Mouse (Mus musculus): ENCODE measurements at regions not wholly inside any gene's neighbourhood (a gene's known extent, or its start where the extent isn't known, plus 50 kb on each side); places are given as distances from the start of the nearest gene placed in this dataset.

DNA sequence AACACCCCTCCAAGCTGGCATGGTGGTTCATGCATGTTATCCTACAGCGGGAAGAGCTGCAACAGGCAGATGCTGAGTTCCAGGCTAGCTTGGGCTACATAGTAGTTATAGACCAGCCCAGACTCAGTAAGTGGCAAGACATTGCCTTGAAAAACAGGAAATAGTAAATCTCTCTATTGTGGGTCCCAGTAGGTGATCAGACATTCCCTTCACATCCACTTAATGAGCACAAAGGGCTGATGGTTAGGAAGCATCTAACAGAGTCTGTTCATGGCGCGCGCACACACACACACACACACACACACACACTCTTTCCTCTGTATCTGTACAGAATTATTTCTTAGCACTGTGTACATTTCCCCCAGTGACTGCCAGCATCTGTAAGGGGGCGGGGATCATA lies 64.0 kb upstream of the Map1b start:
- H3K27ac ChIP-seq (ENCODE audit: low read depth): no peak overlapping the region
- no peak overlapping the region for H3K9ac ChIP-seq (ENCODE audit: low read length)
- no peak overlapping the region for H3K4me2 ChIP-seq (ENCODE audit: low read length)
- DNase-seq (ENCODE audit: low spot score): no peak
- 88% methylated on average over 5 of the region's 5 CpGs for WGBS
- H3K4me1 ChIP-seq (replicated peaks; ENCODE audit: control insufficient read depth, insufficient read depth, low read length): no peaks in the 10 kb centered on the region
- no peak overlapping the region for H3K4me3 ChIP-seq (ENCODE audit: low read depth, low read length)
- no peaks in the 10 kb centered on the region for H3K27me3 ChIP-seq (replicated peaks; ENCODE audit: control insufficient read depth, insufficient read depth, low read length)
- H3K9me3 ChIP-seq (ENCODE audit: control insufficient read depth, low read length): no peaks in the 10 kb centered on the region
- no peaks in the 10 kb centered on the region for H3K36me3 ChIP-seq (ENCODE audit: control insufficient read depth, insufficient read depth, low read length)
- no peak for ATAC-seq (replicated peaks; ENCODE audit: low FRiP score, low TSS enrichment, low read depth)

DNA sequence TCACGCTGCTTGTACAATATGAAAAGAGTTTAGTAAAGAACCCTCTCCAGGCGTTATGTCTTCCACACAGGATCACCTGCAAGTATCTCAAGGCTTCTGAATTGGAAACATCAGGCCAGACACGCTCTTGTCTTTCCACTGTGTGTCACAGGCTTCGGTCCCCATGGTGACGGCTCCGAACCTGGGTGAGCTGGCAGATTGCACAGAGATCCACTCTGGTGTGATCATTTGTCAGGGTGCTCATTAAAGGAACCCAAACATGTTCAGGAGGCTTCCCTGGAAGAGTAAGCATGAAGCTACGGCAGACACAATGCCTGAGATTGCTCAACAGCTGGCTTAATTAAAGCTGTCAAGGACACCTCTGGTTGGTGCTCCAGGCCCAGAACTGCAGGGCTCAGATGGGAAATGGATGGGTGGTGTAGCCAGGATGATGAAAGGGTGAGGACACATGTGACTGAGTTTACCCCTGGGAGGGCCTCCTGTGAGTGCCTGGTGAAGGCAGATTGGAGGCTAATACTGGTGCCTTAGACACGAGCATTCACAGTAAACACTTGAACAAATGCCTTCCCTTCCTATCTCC lies 63.3 kb upstream of the Map1b start:
- no peak for ATAC-seq (replicated peaks; ENCODE audit: low FRiP score, low TSS enrichment, low read depth)
- no peak overlapping the region for H3K27ac ChIP-seq (ENCODE audit: low read depth)
- no peaks in the 10 kb centered on the region for H3K27me3 ChIP-seq (replicated peaks; ENCODE audit: control insufficient read depth, insufficient read depth, low read length)
- H3K4me2 ChIP-seq (ENCODE audit: low read length): no peak overlapping the region
- WGBS: 69% methylated on average over 8 of the region's 8 CpGs
- DNase-seq (ENCODE audit: low spot score): no peak
- H3K36me3 ChIP-seq (ENCODE audit: control insufficient read depth, insufficient read depth, low read length): no peaks in the 10 kb centered on the region
- no peak overlapping the region for H3K4me3 ChIP-seq (ENCODE audit: low read depth, low read length)
- no peak overlapping the region for H3K9ac ChIP-seq (ENCODE audit: low read length)
- H3K9me3 ChIP-seq (ENCODE audit: control insufficient read depth, low read length): no peaks in the 10 kb centered on the region
- H3K4me1 ChIP-seq (replicated peaks; ENCODE audit: control insufficient read depth, insufficient read depth, low read length): no peaks in the 10 kb centered on the region

DNA sequence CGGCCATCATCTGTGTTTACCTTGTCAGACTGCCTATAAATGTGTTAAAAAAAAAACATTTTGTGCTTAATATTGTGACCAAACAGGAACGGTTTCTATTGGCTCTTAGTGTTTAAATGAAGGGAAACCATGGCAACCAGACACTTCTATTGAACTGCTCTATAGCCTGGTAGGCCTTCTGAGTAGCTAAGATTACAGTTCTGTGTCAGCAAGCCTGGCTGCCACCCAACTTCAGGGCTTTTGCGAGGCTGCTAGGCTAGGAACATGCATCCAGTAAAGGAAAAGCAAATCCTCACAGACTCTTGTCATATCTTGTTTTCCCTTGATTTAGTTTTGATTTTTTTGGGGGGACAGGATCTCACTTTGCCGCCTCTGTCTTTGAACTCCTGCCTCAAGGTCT lies 61.3 kb upstream of the Map1b start:
- Histone ChIP-seq H3K36me3 (ENCODE audit: control insufficient read depth, insufficient read depth, low read length) (no peaks in the 10 kb centered on the region), H3K9ac (ENCODE audit: low read length) (no peak overlapping the region), H3K4me2 (ENCODE audit: low read length) (no peak overlapping the region), H3K27me3 (replicated peaks; ENCODE audit: control insufficient read depth, insufficient read depth, low read length) (no peaks in the 10 kb centered on the region), H3K27ac (ENCODE audit: low read depth) (no peak overlapping the region), H3K9me3 (ENCODE audit: control insufficient read depth, low read length) (no peaks in the 10 kb centered on the region), H3K4me1 (replicated peaks; ENCODE audit: control insufficient read depth, insufficient read depth, low read length) (no peaks in the 10 kb centered on the region), H3K4me3 (ENCODE audit: low read depth, low read length) (no peak overlapping the region)
- WGBS: 81% methylated on average over 4 of the region's 4 CpGs
- ATAC-seq (replicated peaks; ENCODE audit: low FRiP score, low TSS enrichment, low read depth): no peak
- DNase-seq (ENCODE audit: low spot score): no peak

- Histone ChIP-seq H3K4me1 (replicated peaks; ENCODE audit: control insufficient read depth, insufficient read depth, low read length) (no peaks in the 10 kb centered on the region), H3K27me3 (replicated peaks; ENCODE audit: control insufficient read depth, insufficient read depth, low read length) (no peaks in the 10 kb centered on the region), H3K9me3 (ENCODE audit: control insufficient read depth, low read length) (no peaks in the 10 kb centered on the region), H3K4me2 (ENCODE audit: low read length) (no peak overlapping the region), H3K27ac (ENCODE audit: low read depth) (no peak overlapping the region), H3K4me3 (ENCODE audit: low read depth, low read length) (no peak overlapping the region), H3K9ac (ENCODE audit: low read length) (no peak overlapping the region), H3K36me3 (ENCODE audit: control insufficient read depth, insufficient read depth, low read length) (no peaks in the 10 kb centered on the region)
- 82% methylated on average over 7 of the region's 7 CpGs for WGBS
- ATAC-seq (replicated peaks; ENCODE audit: low FRiP score, low TSS enrichment, low read depth) (no peak), DNase-seq (ENCODE audit: low spot score) (no peak)
Observed at GRCm38 (mm10) chr13:99573021-99573420, 56.7 kb upstream of the Map1b start.

GRCm38 (mm10) chr13:99572381-99572780 lies 56.0 kb upstream of the Map1b start:
- no peaks in the 10 kb centered on the region for H3K36me3 ChIP-seq (ENCODE audit: control insufficient read depth, insufficient read depth, low read length)
- H3K27me3 ChIP-seq (replicated peaks; ENCODE audit: control insufficient read depth, insufficient read depth, low read length): no peaks in the 10 kb centered on the region
- no peak overlapping the region for H3K4me2 ChIP-seq (ENCODE audit: low read length)
- 86% methylated on average over 5 of the region's 5 CpGs for WGBS
- no peaks in the 10 kb centered on the region for H3K9me3 ChIP-seq (ENCODE audit: control insufficient read depth, low read length)
- H3K9ac ChIP-seq (ENCODE audit: low read length): no peak overlapping the region
- ATAC-seq (replicated peaks; ENCODE audit: low FRiP score, low TSS enrichment, low read depth) (no peak), DNase-seq (ENCODE audit: low spot score) (no peak)
- no peak overlapping the region for H3K27ac ChIP-seq (ENCODE audit: low read depth)
- H3K4me1 ChIP-seq (replicated peaks; ENCODE audit: control insufficient read depth, insufficient read depth, low read length): no peaks in the 10 kb centered on the region
- H3K4me3 ChIP-seq (ENCODE audit: low read depth, low read length): no peak overlapping the region

All from intestine, embryonic 14.5 days (tissue).